Mouse (Mus musculus) myocyte (in vitro differentiated cells): ENCODE data around the gene Tmem147. TPM values are rescaled to one million over a fixed set of nuclear protein-coding genes. Genes with fewer than 3 reads are reported as not detected.

Source experiments
- H3K27me3 ChIP-seq: one replicate; pipeline ENCODE4 v1.6.1; 2011; ENCODE audit not compliant: control insufficient read depth, insufficient read depth, insufficient read length
- H3K36me3 ChIP-seq: one replicate; pipeline ENCODE4 v1.6.1; 2011; ENCODE audit not compliant: control insufficient read depth, insufficient read depth
- H3K4me2 ChIP-seq: one replicate; pipeline ENCODE4 v1.6.1; 2011; ENCODE audit warnings: low read depth, control low read depth
- H3K4me3 ChIP-seq: one replicate; pipeline ENCODE4 v1.5.1; 2011; ENCODE audit warnings: mild to moderate bottlenecking, control low read depth, moderate library complexity
- H3K79me2 ChIP-seq: one replicate; pipeline ENCODE4 v1.6.1; 2011; ENCODE audit not compliant: control insufficient read depth, insufficient read depth
- H3ac ChIP-seq: one replicate; pipeline ENCODE4 v1.6.1; 2011; ENCODE audit not compliant: control insufficient read depth, insufficient read length
- CEBPB ChIP-seq: IDR thresholded peaks from 2 replicates; pipeline ENCODE4 v1.6.1; 2011; ENCODE audit warnings: mild to moderate bottlenecking, moderate library complexity; ENCODE audit not compliant: poor library complexity, insufficient read depth, severe bottlenecking
- E2F4 ChIP-seq: IDR thresholded peaks from one replicate; pipeline ENCODE4 v1.6.1; 2011; ENCODE audit warnings: mild to moderate bottlenecking, control low read depth, moderate library complexity; ENCODE audit not compliant: insufficient read depth
- MAX ChIP-seq: IDR thresholded peaks from one replicate; pipeline ENCODE4 v1.6.1; 2011; ENCODE audit warnings: low read depth, mild to moderate bottlenecking, control low read depth
- MYOD1 ChIP-seq, 3 experiments: IDR thresholded peaks; one replicate each; pipeline ENCODE4 v1.6.1; 2011; ENCODE audit warnings: control low read depth in 2 of 3, low read depth in 2 of 3, mild to moderate bottlenecking in 2 of 3, moderate library complexity in 1 of 3; ENCODE audit not compliant: insufficient read length in 2 of 3, control insufficient read depth in 1 of 3
- MYOG ChIP-seq, 3 experiments: IDR thresholded peaks; one replicate each; pipeline ENCODE4 v1.6.1; 2011; ENCODE audit warnings: control low read depth in 2 of 3, low read depth in 2 of 3, mild to moderate bottlenecking in 2 of 3; ENCODE audit not compliant: insufficient read length in 2 of 3, control insufficient read depth in 1 of 3, insufficient read depth in 1 of 3
- POLR2A ChIP-seq: IDR thresholded peaks from one replicate; pipeline ENCODE4 v1.6.1; 2011; ENCODE audit warnings: low read depth, mild to moderate bottlenecking, control low read depth, moderate library complexity; ENCODE audit not compliant: insufficient read length
- POLR2AphosphoS2 ChIP-seq: IDR thresholded peaks from one replicate; pipeline ENCODE4 v1.6.1; 2011; ENCODE audit warnings: low read depth, control low read depth; ENCODE audit not compliant: insufficient read length
- REST ChIP-seq: IDR thresholded peaks from one replicate; pipeline ENCODE4 v1.6.1; 2011; ENCODE audit warnings: mild to moderate bottlenecking, control low read depth, moderate library complexity; ENCODE audit not compliant: insufficient read depth, insufficient read length
- SRF ChIP-seq: IDR thresholded peaks from one replicate; pipeline ENCODE4 v1.6.1; 2011; ENCODE audit warnings: low read depth; ENCODE audit not compliant: control insufficient read depth, insufficient read length
- TCF12 ChIP-seq: IDR thresholded peaks from one replicate; pipeline ENCODE4 v1.6.1; 2011; ENCODE audit warnings: mild to moderate bottlenecking, control low read depth; ENCODE audit not compliant: poor library complexity, insufficient read depth, severe bottlenecking
- TCF3 ChIP-seq: IDR thresholded peaks from one replicate; pipeline ENCODE4 v1.6.1; 2011; ENCODE audit warnings: low read depth, control low read depth; ENCODE audit not compliant: insufficient read length
- USF1 ChIP-seq: IDR thresholded peaks from one replicate; pipeline ENCODE4 v1.6.1; 2011; ENCODE audit warnings: low read depth, mild to moderate bottlenecking, control low read depth, moderate library complexity
- polyA plus RNA-seq: library from polyadenylated mRNA; unstranded; fragments of >200 nt; fragmentation: generic; extraction: Trizol; gene quantifications from one replicate; pipeline ENCODE4 v1.2.1, GENCODE M21; 2012; ENCODE audit warnings: missing spikeins

Tmem147 gene
- polyA plus RNA-seq: 241 TPM

DNA sequence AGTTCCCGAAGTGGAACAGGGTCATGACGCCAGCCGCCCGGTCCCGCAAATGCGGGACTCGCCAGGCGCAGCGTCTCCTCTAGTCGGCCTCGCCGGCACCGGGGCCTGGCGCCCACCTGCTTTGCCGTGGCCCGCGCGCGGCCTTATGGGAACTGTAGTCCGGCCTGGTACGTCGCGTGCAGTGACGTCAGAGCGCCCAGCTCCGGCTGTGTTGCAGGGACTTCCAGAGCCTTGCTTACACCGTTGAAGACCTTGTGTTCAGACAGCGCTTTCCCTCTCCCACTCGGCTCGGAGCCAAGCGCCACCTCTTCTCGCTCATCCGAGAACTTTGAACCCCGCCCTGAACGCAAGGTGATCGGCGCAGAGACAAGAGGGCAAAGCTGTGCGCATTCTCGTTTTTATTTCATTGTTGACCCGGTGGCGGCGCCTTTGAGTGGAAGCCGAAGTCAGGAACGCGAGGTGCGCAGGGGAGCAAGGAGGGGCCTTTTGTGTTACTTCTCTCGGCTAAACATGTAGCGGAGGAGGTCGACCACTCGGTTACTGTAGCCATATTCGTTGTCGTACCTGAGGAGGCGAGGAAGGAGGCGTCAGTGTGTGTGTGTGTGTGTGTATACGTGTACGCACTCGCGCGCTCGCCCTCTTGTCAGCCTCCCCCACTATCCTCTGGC, at the start of gene Tmem147:
Tmem147 (minus strand) TSS at position 145 of the 668 bp plus-strand sequence.
- H3ac ChIP-seq: peak within 1 kb of the TSS; percentile 68
- peaks cover 11% of the 10 kb centered on the region for H3K79me2 ChIP-seq
- H3K4me3 ChIP-seq: peak within 1 kb of the TSS; percentile 89
- peak in 2 of 3 experiments; percentile 71 to 86 for TF ChIP-seq MYOD1 (IDR thresholded peaks at IDR 0.05; ENCODE audit: control insufficient read depth in 1 of 3, insufficient read length in 2 of 3, low read depth in 2 of 3)
- TF ChIP-seq TCF3: no peak
- no peak for TF ChIP-seq CEBPB
- TF ChIP-seq POLR2AphosphoS2: peak; percentile 77
- no peak for TF ChIP-seq REST
- no peak for TF ChIP-seq USF1
- TF ChIP-seq MYOG (IDR thresholded peaks at IDR 0.05; ENCODE audit: control insufficient read depth in 1 of 3, insufficient read depth in 1 of 3, insufficient read length in 2 of 3, low read depth in 2 of 3): peak; percentile 20 to 84 (median 79)
- no peak for TF ChIP-seq MAX
- peak; percentile 71 for TF ChIP-seq POLR2A
- peak; percentile 80 for TF ChIP-seq SRF
- TF ChIP-seq E2F4: no peak
- no peak for TF ChIP-seq TCF12
- peaks cover 7% of the 10 kb centered on the region for H3K36me3 ChIP-seq
- H3K27me3 ChIP-seq: no peaks in the 10 kb centered on the region
- H3K4me2 ChIP-seq: peak within 1 kb of the TSS; percentile 90

DNA sequence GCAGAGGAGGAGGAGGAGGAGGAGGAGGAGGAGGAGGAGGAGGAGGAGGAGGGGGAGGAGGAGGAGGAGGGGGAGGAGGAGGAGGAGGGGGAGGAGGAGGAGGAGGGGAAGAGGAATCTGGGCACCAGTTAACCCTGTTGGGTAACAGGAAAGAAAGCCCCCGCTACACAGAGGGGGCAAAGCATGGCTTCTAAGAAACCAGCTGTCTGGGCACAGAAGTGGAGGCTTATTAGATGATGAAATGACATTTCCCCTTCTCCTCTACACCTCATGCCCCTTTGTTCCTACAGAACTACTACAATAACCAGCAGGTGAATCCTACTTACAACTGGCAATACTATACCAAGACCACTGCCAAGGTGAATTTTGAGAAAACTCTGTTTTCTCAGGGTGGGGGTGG, 48.6 kb upstream of the Tmem147 start:
- TF ChIP-seq MYOD1 (IDR thresholded peaks at IDR 0.05; ENCODE audit: control insufficient read depth in 1 of 3, insufficient read length in 2 of 3, low read depth in 2 of 3) (no peak), TCF12 (no peak), MAX (no peak), POLR2AphosphoS2 (no peak), SRF (no peak), MYOG (IDR thresholded peaks at IDR 0.05; ENCODE audit: control insufficient read depth in 1 of 3, insufficient read depth in 1 of 3, insufficient read length in 2 of 3, low read depth in 2 of 3) (no peak), E2F4 (no peak), USF1 (no peak), CEBPB (no peak), TCF3 (no peak), REST (no peak), POLR2A (no peak)
- Histone ChIP-seq H3K79me2 (no peaks in the 10 kb centered on the region), H3ac (no peak overlapping the region), H3K4me2 (no peak overlapping the region), H3K36me3 (no peaks in the 10 kb centered on the region), H3K27me3 (peaks cover 6% of the 10 kb centered on the region), H3K4me3 (no peak overlapping the region)

- no peak overlapping the region for H3ac ChIP-seq
- no peak overlapping the region for H3K4me2 ChIP-seq
- H3K4me3 ChIP-seq: no peak overlapping the region
- TF ChIP-seq E2F4 (no peak), POLR2AphosphoS2 (no peak), REST (no peak), POLR2A (no peak), MAX (no peak), TCF3 (no peak), MYOG (IDR thresholded peaks at IDR 0.05; ENCODE audit: control insufficient read depth in 1 of 3, insufficient read depth in 1 of 3, insufficient read length in 2 of 3, low read depth in 2 of 3) (no peak), CEBPB (no peak), TCF12 (no peak), SRF (no peak), USF1 (no peak), MYOD1 (IDR thresholded peaks at IDR 0.05; ENCODE audit: control insufficient read depth in 1 of 3, insufficient read length in 2 of 3, low read depth in 2 of 3) (no peak)
- H3K36me3 ChIP-seq: no peaks in the 10 kb centered on the region
- no peaks in the 10 kb centered on the region for H3K79me2 ChIP-seq
- peaks cover 6% of the 10 kb centered on the region for H3K27me3 ChIP-seq
Observed at GRCm38 (mm10) chr7:30777081-30777579, 47.8 kb upstream of the Tmem147 start.

- H3K4me2 ChIP-seq: no peak overlapping the region
- H3K36me3 ChIP-seq: no peaks in the 10 kb centered on the region
- no peaks in the 10 kb centered on the region for H3K79me2 ChIP-seq
- H3K27me3 ChIP-seq: peaks cover 6% of the 10 kb centered on the region
- H3K4me3 ChIP-seq: no peak overlapping the region
- no peak overlapping the region for H3ac ChIP-seq
- TF ChIP-seq MAX (no peak), USF1 (no peak), SRF (no peak), E2F4 (no peak)
Observed at GRCm38 (mm10) chr7:30776104-30776503, 46.8 kb upstream of the Tmem147 start.

DNA sequence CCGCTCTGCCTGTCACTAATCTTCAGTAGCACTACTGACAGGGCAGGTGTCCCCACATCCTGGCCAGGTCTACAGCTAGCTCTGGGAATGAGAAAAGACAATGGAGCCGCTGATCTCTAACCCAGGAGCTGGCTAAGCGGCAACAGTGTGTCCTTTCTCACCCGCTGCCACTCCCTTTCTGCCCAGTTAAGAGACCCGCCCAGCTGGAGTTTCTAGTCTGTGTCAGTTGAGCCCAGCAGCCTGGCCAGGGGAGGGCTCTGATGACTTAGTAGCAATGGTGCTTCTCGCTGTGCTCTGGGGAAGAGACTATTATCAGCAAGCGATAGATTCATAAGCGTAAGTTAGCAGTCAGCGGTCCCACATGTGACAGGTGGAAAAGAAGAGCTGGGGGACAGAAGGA, 39.9 kb upstream of the Tmem147 start:
- H3K4me3 ChIP-seq: no peak overlapping the region

More for the DNA sequence above, 39.9 kb upstream of the Tmem147 start:
- no peaks in the 10 kb centered on the region for H3K36me3 ChIP-seq
- no peak overlapping the region for H3ac ChIP-seq
- no peak overlapping the region for H3K4me2 ChIP-seq
- H3K79me2 ChIP-seq: no peaks in the 10 kb centered on the region
- TF ChIP-seq POLR2AphosphoS2: no peak
- peaks cover 13% of the 10 kb centered on the region for H3K27me3 ChIP-seq
